Mouse (Mus musculus) small intestine, adult 2 months (tissue): ENCODE measurements around the gene Etfdh.

ENCODE experiments used
- CTCF ChIP-seq: fragments of 200-500 bp; IDR thresholded peaks from 2 replicates; pipeline ENCODE4 v1.5.1; 2012; ENCODE audit warnings: low read depth, mild to moderate bottlenecking, control low read depth, inconsistent platforms, low read length, moderate library complexity, mixed read lengths; ENCODE audit not compliant: insufficient replicate concordance, insufficient read length; ENCODE audit errors: extremely low read depth
- POLR2A ChIP-seq: fragments of 200-500 bp; IDR thresholded peaks from 2 replicates; pipeline ENCODE4 v1.6.1; 2012; ENCODE audit warnings: low read depth, mild to moderate bottlenecking, control low read depth, inconsistent platforms, low read length, moderate library complexity

GRCm38 (mm10) chr3:79628182-79628560, 1.1 kb downstream of the Etfdh start:
- TF ChIP-seq CTCF (no peak), POLR2A (no peak)
